Mouse (Mus musculus): ENCODE measurements around the gene Pcnx2.

DNA sequence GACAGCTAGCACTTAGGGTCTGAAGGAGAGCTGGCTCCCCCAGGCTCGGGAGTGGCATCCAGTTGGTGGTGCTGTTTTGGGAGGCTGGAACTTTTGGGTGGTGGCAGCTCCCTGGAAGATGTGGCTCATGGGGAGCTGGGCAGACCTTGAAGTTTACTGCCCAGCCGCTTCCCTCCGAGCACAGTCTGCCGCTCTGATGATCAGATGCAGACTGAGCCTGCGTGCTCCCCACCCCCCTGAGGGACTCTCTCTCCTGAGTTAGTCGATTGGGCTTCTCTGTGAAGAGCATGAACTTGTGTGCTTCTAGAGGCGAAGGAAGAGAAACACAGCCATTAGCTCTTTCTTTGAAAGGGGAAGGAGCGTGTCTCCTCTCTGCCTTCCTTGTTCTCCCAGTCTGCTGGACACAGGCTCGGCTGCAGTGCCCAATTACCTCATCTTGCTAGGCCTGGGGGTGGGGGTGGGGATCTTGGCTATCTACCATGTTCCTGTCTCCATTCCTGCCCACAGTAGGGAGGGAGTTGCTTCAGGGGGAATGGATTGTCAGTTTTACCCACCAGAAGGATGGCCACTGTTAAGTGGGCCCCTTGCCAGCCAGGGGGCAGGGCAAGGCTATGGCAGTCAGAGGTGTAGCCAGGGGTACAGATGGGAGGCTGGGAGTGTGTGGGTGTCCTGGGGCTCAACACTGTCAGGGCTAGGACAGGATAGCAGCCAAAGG is 141.6 kb downstream of the Pcnx2 start:
- TF ChIP-seq CTCF (IDR thresholded peaks at IDR 0.05; ENCODE audit: extremely low read depth, insufficient read depth, low read length) (no peak), POLR2A (IDR thresholded peaks at IDR 0.05; ENCODE audit: extremely low read depth, insufficient read depth, low read length) (no peak)
